Mouse (Mus musculus) retina, postnatal 1 day (tissue): ENCODE measurements around the gene Prkcd.

Experiments used
- DNase-seq: peaks from one replicate; pipeline ENCODE4 v3.0.0-alpha.2; 2012

Gene Prkcd

GRCm38 (mm10) chr14:30625856-30626726 lies at the start of gene Prkcd:
TSS of gene Prkcd (minus strand) at chr14:30626210.
- DNase-seq, result peak; percentile 88

- DNase-seq, result no peak
These were observed 48.9 kb upstream of the Prkcd start for GRCm38 (mm10) chr14:30674947-30675346.

- peak; percentile 91 for DNase-seq
These were observed 45.9 kb upstream of the Prkcd start for GRCm38 (mm10) chr14:30671986-30672312.

GRCm38 (mm10) chr14:30671095-30671985 lies 45.3 kb upstream of the Prkcd start:
- no peak for DNase-seq

GRCm38 (mm10) chr14:30670161-30670560 lies 44.2 kb upstream of the Prkcd start:
- DNase-seq, result no peak

- no peak for DNase-seq
These were observed 40.6 kb upstream of the Prkcd start for GRCm38 (mm10) chr14:30666604-30667003.

GRCm38 (mm10) chr14:30666061-30666460 lies 40.1 kb upstream of the Prkcd start:
- DNase-seq, result no peak

GRCm38 (mm10) chr14:30655531-30655930 lies 29.5 kb upstream of the Prkcd start:
- DNase-seq, result no peak

- no peak for DNase-seq
These were observed 28.8 kb upstream of the Prkcd start for GRCm38 (mm10) chr14:30654691-30655228.

- peak; percentile 97 for DNase-seq
These were observed 28.1 kb upstream of the Prkcd start, which contains the start of gene Rft1 for GRCm38 (mm10) chr14:30653943-30654659. TSS of gene Rft1 (plus strand) at chr14:30654360.

- DNase-seq, result peak; percentile 55
These were observed 25.0 kb upstream of the Prkcd start for GRCm38 (mm10) chr14:30650969-30651368.

- DNase-seq, result no peak
These were observed 23.7 kb upstream of the Prkcd start for GRCm38 (mm10) chr14:30649745-30650144.

- no peak for DNase-seq
These were observed 22.5 kb upstream of the Prkcd start for GRCm38 (mm10) chr14:30648478-30648877.

- no peak for DNase-seq
These were observed 20.5 kb upstream of the Prkcd start for GRCm38 (mm10) chr14:30646486-30646885.

- no peak for DNase-seq
These were observed 19.1 kb upstream of the Prkcd start for GRCm38 (mm10) chr14:30645066-30645465.

GRCm38 (mm10) chr14:30644026-30644425 lies 18.0 kb upstream of the Prkcd start:
- DNase-seq, result no peak

- DNase-seq, result no peak
These were observed 15.7 kb upstream of the Prkcd start for GRCm38 (mm10) chr14:30641748-30642147.

- no peak for DNase-seq
These were observed 12.7 kb upstream of the Prkcd start for GRCm38 (mm10) chr14:30638686-30639085.

GRCm38 (mm10) chr14:30638009-30638408 lies 12.0 kb upstream of the Prkcd start:
- DNase-seq, result no peak

- no peak for DNase-seq
These were observed 11.1 kb upstream of the Prkcd start for GRCm38 (mm10) chr14:30637087-30637486.

- DNase-seq, result no peak
These were observed 10.5 kb upstream of the Prkcd start for GRCm38 (mm10) chr14:30636499-30636898.

- no peak for DNase-seq
These were observed 9.4 kb upstream of the Prkcd start for GRCm38 (mm10) chr14:30635219-30635910.
